Mouse (Mus musculus) kidney, adult 18-20 months (tissue): ENCODE data around the gene Carmil1.
A peak's percentile ranks its signal among the peaks of the same experiment; 100 is the strongest.

Experiments
- DNase-seq: peaks from one replicate; pipeline ENCODE4 v3.0.0; 2021

Gene Carmil1

GRCm38 (mm10) chr13:24027191-24028170 is 253.1 kb downstream of the Carmil1 start:
- DNase-seq: no peak

GRCm38 (mm10) chr13:24018515-24018914 is 262.1 kb downstream of the Carmil1 start:
- DNase-seq: no peak

- DNase-seq: no peak
These were observed 275.1 kb downstream of the Carmil1 start for GRCm38 (mm10) chr13:24005528-24005927.

GRCm38 (mm10) chr13:24001797-24002196 is 278.8 kb downstream of the Carmil1 start:
- no peak for DNase-seq

GRCm38 (mm10) chr13:24001081-24001480 is 279.5 kb downstream of the Carmil1 start:
- DNase-seq: no peak

GRCm38 (mm10) chr13:23998826-23999225 is 281.8 kb downstream of the Carmil1 start:
- DNase-seq: no peak

- no peak for DNase-seq
These were observed 285.8 kb downstream of the Carmil1 start for GRCm38 (mm10) chr13:23994756-23995155.

- no peak for DNase-seq
These were observed 286.6 kb downstream of the Carmil1 start for GRCm38 (mm10) chr13:23994024-23994423.

- peak; percentile 62 for DNase-seq
These were observed 289.7 kb downstream of the Carmil1 start, which contains the start of gene Scgn for GRCm38 (mm10) chr13:23990928-23991327. Gene Scgn (minus strand): TSS chr13:23991214.

GRCm38 (mm10) chr13:23990451-23990850 is 290.1 kb downstream of the Carmil1 start:
- DNase-seq: no peak

GRCm38 (mm10) chr13:23985130-23985529 is 295.5 kb downstream of the Carmil1 start:
- no peak for DNase-seq

- no peak for DNase-seq
These were observed 308.3 kb downstream of the Carmil1 start for GRCm38 (mm10) chr13:23972271-23972670.

- no peak for DNase-seq
These were observed 308.7 kb downstream of the Carmil1 start for GRCm38 (mm10) chr13:23971870-23972269.

GRCm38 (mm10) chr13:23964909-23965308 is 315.7 kb downstream of the Carmil1 start:
- no peak for DNase-seq
